Mouse (Mus musculus) G1E-ER4 (cell line): ENCODE results near the gene Tcirg1. TPM values are rescaled to one million over a fixed set of nuclear protein-coding genes. Genes with fewer than 3 reads are reported as not detected.

Experiments used
- GATA1 ChIP-seq: IDR thresholded peaks from one replicate; pipeline ENCODE4 v1.8.0; 2012; ENCODE audit warnings: low read length, inconsistent platforms
- polyA plus RNA-seq: library from polyadenylated mRNA; stranded (reverse); fragments of >175 nt; gene quantifications from 2 replicates; pipeline ENCODE4 v1.2.3, GENCODE M21; 2012

Gene Tcirg1
- polyA plus RNA-seq, 1 experiment, result 39.3 TPM

DNA sequence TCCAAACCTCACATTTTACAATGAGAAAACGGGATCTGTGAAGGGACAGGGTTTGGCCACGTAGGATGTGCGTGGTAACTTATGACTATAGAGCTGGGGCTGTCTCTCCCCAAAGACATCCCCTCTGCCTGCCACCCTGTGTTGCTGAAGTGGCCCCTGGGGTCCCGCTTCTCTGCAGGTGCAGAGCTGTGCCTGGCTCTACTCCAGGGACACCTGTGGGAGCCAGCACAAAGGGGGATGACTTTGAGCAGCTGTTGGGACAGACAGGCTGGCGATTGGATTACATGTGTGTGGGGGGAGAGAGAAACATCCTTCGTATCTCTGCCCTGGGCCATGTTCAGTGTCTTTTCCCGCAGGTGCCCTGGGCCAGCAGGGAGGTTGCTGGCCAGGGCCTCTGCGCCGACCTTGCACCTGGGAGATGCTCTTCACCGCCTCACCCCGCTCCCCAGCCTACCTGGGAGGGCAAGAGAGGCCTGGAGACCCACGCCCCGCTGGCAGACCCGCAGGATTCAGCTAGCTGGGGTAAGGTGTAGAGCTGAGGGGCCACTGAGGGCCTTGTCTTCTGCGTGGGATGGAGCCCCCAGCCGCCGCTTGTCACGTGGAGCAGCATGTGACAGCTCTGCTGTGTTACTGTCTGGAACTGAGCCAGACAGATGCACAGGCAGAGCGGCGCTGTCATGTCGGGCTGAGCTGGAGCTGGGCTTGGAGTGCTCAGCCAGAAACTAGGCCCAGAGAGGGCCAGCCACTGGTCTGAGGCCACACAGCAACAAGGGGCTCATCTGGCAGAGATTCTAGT lies 23.5 kb upstream of the Tcirg1 start:
- TF ChIP-seq GATA1, result no peak

DNA sequence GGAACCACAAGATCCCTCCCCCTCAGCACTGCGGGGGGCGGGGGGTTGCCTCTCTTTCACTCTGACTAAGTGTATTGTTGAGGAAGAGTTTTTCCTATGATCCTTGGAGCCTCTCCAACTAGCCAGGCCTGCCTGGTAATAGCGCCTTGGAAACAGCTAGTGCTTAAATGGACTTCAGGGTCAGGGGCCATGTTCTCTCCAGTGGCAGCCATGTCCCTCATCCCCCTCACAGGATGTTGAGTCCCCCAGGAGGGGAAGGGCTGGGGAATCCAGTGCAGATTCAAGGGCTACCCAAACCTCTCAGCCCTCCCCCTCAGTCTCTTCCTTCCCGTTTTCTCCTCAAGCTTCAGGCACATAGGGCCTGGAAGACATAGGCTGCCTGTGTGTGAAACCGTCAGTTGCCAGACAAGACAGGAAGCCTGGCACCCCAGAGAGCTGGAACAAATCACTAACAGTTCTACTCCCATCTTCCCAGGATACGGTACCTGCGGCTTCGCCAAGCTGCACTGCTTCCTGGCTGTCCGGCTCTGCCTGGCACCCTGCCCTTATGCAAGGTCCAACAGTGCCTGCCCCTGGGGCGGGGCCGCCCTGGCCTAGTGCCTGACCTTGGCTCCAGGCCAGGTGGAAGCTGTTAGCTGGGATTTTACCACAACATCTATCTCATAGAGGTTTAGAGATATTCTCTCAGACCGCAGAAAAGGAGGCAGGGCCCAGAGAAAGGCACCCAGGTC lies 22.4 kb upstream of the Tcirg1 start, which contains the start of gene Aldh3b1:
Gene Aldh3b1 (minus strand): TSS at position 598 of the 731 bp plus-strand sequence.
- TF ChIP-seq GATA1, result no peak

DNA sequence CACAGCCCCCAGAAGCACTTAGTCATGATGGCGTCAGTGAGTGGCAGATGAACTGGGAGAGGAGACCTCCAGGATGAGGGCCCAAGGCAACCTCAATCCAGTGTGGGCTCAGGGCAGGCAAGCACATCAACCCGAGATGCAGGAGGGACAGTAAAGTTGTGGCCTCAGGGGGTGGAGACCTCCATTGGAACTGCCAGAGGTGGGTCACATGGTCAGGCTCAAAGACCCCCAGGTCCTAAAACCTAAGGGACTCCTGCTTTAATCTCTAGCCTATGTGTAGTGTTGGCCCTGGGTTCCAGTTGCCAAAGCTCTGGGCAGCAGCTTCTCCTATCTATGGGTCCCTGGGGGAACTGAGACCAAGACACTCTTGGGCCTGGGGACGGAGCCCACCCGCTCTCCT lies 21.8 kb upstream of the Tcirg1 start:
- TF ChIP-seq GATA1, result no peak

DNA sequence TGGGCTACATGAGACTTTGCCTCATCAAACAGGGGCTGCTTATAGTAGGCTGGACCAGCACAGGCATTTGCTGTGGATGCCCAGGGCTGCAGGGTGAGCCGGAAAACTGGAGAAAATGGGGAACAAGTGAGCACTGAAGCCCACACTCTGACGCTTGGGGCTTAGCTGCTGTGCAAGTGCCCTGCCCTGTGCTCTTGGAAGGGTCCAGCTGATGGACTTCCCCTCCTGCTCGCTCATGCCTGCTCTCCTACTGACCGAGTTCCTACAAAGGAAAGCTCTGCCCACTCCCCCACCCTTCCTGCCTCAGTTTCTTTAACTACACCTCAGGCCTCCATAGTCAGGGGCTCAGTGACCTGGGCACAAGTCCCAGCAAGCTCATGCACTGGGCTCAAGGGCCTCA lies 21.1 kb upstream of the Tcirg1 start:
- no peak for TF ChIP-seq GATA1

DNA sequence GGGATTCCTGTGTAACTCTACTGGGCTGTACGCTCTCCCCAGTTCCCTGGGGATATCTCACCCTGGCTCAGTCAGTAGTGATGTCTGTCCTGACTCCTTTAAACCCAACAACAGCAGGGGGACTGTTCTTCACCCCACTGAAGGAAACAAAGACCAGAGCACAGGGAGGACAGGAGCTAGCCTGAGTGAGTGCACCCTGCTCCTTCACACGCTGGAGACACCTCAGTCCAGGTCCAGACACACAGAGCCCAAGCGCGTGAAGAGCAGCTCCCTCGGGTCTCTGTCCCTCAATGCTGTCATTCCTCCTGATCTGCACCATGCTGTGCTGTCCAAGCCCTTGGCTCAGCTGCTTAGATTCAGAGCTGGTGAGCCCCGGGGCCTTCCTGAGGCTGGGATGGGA lies 19.8 kb upstream of the Tcirg1 start:
- no peak for TF ChIP-seq GATA1

DNA sequence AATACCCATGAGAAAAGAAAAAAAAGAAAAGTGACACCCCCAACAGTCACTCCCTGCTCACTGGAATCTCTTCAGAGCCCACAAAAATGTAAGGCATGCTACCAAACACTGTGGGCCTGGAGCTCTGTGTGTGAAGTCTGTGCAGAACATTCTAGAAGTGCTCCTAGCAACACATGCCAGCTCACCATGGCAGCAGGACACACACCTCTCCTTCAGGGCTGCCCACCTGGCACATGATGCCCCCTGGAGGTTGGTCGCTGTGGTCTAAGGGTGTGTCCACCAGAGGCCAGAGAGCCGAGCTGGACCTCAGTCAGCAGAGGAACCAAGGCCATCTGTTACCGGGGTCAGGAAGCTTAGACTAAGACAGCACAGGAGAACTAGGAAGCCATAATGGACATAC lies 19.3 kb upstream of the Tcirg1 start:
- no peak for TF ChIP-seq GATA1

GRCm38 (mm10) chr19:3925859-3926258 lies 18.9 kb upstream of the Tcirg1 start:
- no peak for TF ChIP-seq GATA1

GRCm38 (mm10) chr19:3924868-3925267 lies 17.9 kb upstream of the Tcirg1 start:
- TF ChIP-seq GATA1, result no peak

GRCm38 (mm10) chr19:3924190-3924589 lies 17.3 kb upstream of the Tcirg1 start:
- no peak for TF ChIP-seq GATA1

GRCm38 (mm10) chr19:3923586-3923985 lies 16.7 kb upstream of the Tcirg1 start:
- TF ChIP-seq GATA1, result no peak

- TF ChIP-seq GATA1, result no peak
Measured at GRCm38 (mm10) chr19:3922661-3923371, 15.9 kb upstream of the Tcirg1 start.

DNA sequence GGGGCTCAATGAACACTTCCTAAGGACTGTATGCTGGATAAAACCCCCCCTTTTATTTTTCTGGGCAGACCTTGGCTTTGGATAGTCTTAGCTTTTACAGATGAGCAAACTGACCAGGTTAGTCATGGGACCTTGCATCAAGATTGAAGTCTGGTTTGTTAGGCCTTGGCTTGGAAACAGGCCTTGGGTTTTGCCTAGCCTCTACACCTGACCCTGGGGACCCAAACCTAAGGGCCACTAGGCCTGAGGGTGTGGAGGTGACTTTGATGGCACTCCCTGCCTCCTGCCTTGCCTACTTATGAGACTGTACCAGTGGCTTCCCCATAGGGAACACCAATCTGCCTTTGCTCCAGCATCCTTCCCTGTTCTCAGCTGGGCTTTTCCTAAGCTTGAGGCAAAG lies 13.0 kb upstream of the Tcirg1 start:
- TF ChIP-seq GATA1, result no peak

DNA sequence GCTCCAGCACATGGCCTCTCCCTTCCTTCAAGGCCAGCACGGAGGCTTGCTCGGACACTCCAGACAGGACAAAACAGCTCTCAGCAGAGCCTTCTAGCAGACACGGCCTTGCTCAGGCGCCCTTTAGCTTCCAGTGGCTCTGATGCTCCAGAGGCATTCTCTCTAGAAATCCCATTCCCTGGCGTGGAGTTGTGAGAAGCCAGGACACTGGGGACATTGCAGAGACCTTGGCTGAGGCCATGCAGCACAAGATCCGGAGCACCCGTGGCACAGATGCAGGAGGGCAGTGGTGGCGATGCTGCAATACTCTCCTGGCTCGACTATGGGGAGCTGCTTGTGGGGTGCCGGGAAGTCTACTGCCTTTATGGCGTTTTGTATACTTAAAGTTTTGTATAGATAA lies 9.8 kb upstream of the Tcirg1 start:
- TF ChIP-seq GATA1, result no peak

- TF ChIP-seq GATA1, result no peak
Measured at GRCm38 (mm10) chr19:3914535-3914934, 7.6 kb upstream of the Tcirg1 start.

DNA sequence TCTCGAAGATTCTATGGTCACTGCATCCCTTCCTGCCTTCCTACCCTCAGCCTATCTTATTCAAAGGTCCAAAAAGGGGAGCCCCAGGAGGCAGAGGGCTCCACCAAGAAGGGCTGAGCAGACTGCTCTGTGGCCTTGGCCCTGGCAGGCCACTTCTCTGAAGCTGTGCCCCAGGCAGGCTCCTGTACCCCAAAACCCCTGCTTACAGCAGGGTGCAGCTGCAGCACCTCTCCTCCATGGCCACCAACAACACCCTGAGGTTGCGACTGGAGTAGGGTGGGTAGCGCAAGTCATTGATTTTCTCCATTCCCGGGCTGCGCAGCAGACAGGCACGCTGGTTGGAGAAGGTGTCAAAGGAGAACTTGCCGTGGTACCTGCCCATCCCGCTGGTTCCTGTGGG lies 6.8 kb upstream of the Tcirg1 start:
- TF ChIP-seq GATA1, result no peak
